Mouse (Mus musculus) forebrain, embryonic 13.5 days (tissue): ENCODE results near the gene Sgcg. TPM values are rescaled to one million over a fixed set of nuclear protein-coding genes. Genes with fewer than 3 reads are reported as not detected.

Experiments
- ATAC-seq: fragments of 200-750 bp; cut with Nextera tagmentation; 2 replicates; pipeline ENCODE4 v1.8.0; 2017
- H3K27ac ChIP-seq: fragments of 300-500 bp; sonication (generic); 2 replicates; pipeline ENCODE4 v1.5.1; 2015; ENCODE audit warnings: inconsistent platforms, mild to moderate bottlenecking, moderate library complexity
- H3K27me3 ChIP-seq: fragments of 300-500 bp; sonication (generic); 2 replicates; pipeline ENCODE4 v1.6.1; 2015; ENCODE audit warnings: mild to moderate bottlenecking, inconsistent platforms
- H3K36me3 ChIP-seq: fragments of 300-500 bp; sonication (generic); 2 replicates; pipeline ENCODE4 v1.6.1; 2015; ENCODE audit warnings: mild to moderate bottlenecking, inconsistent platforms; ENCODE audit not compliant: poor library complexity, severe bottlenecking
- H3K4me1 ChIP-seq: fragments of 300-500 bp; sonication (generic); 2 replicates; pipeline ENCODE4 v1.6.1; 2015; ENCODE audit warnings: inconsistent platforms
- H3K4me2 ChIP-seq: fragments of 300-500 bp; sonication (generic); 2 replicates; pipeline ENCODE4 v1.6.1; 2015; ENCODE audit warnings: inconsistent platforms, mild to moderate bottlenecking, moderate library complexity
- H3K4me3 ChIP-seq: fragments of 300-500 bp; sonication (generic); 2 replicates; pipeline ENCODE4 v1.5.1; 2015; ENCODE audit warnings: mild to moderate bottlenecking, inconsistent platforms
- H3K9ac ChIP-seq: fragments of 300-500 bp; sonication (generic); 2 replicates; pipeline ENCODE4 v1.6.1; 2015; ENCODE audit warnings: mild to moderate bottlenecking, inconsistent platforms
- H3K9me3 ChIP-seq: fragments of 300-500 bp; sonication (generic); replicated peaks from 2 replicates; pipeline ENCODE4 v1.6.1; 2016; ENCODE audit warnings: inconsistent platforms
- WGBS: fragments of 180-500 bp; shearing (Covaris S2); methylation state at CpG from one replicate; pipeline ENCODE4 v1.1.7; 2015; 5-methylcytosine and 5-hydroxymethylcytosine counted together
- polyA plus RNA-seq: library from polyadenylated mRNA; unstranded; fragments of >200 nt; fragmentation: Nextera tagmentation; extraction: Ambion mirVana; gene quantifications from 2 replicates; pipeline ENCODE4 v1.2.1, GENCODE M21; 2015

The Sgcg gene
- polyA plus RNA-seq, result 0.20 TPM in 1 of 2 replicates, not detected in the other

DNA sequence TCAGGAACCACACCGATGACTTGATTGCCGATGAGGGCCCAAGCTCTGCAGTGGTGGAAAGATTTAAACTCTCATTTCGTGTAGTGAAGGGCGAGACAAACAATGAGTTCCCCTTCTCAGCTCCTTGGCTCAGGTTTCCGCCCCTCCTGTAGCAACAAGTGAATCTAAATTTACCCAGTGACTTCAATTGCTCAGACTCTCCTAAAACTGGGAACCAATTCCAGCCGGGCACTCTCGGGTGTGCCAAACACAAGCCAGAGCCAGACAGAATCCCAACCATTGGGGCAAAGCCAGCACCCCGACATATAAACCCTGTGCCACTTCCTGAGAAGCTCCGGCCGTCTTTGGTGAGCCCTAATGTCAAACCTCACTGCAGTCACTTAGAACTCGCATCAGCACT lies at the start of gene Sgcg:
Sgcg (minus strand) TSS at position 139 of the 400 bp plus-strand sequence.
- H3K36me3 ChIP-seq, result no peaks in the 10 kb centered on the region
- no peak within 1 kb of the TSS for H3K4me3 ChIP-seq
- no peak for ATAC-seq
- H3K9ac ChIP-seq, result no peak within 1 kb of the TSS
- no peak within 1 kb of the TSS for H3K4me2 ChIP-seq
- WGBS, result 71% methylated on average over 11 of the region's 11 CpGs
- no peak within 1 kb of the TSS for H3K27ac ChIP-seq
- no peaks in the 10 kb centered on the region for H3K9me3 ChIP-seq
- no peaks in the 10 kb centered on the region for H3K4me1 ChIP-seq
- no peaks in the 10 kb centered on the region for H3K27me3 ChIP-seq

DNA sequence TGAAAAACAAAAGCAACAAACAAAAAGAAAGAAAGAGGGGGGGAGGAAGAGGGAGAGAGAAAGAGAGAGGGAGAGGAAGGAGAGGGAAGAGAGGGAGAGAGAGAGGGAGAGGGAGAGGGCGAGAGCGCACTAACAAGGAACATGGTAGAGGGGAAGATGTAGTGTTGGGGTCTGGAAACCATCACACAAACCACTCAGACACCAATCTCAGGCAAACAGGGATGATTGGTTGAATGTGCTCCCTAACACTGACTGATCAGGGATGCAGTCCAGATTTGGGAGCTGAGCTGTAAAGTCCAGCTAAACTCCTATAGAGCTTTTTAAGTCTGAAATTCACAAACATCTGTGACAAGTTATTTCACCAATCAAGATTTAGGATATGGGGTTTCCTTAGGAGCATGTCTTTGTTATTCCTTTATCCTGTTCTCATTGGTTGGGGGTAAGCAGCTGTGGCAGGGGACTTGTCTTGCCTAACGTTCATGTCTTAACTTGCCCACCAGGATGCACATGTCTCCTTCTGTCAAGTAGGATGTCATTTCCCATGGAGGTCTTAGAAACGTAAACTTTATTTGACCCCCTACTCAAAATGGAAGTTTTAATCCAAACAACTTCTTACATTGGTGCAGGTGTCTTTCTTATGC lies 45.8 kb upstream of the Sgcg start:
- 82% methylated on average over 4 of the region's 4 CpGs for WGBS
- Histone ChIP-seq H3K4me2 (no peak overlapping the region), H3K27ac (no peak overlapping the region)

DNA sequence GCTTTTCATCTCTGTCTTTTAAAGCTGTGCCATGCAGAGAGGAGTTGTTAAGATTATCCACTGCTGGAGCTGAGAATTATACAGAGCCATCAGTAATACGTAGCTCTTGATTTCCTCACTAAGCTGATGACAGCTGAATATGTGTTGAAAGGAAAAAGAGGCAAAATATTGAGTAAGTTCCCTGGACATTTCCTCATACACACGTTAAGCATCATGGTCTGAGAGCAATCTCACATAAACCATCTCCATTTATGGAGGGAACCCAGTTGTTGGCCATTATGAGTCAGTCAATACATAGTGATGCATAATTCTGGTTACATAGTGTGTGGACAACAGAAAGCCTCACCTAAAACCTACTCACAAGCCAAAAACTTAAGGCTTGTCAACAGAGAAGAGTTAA lies 44.1 kb upstream of the Sgcg start:
- H3K4me2 ChIP-seq, result no peak overlapping the region
- no peak overlapping the region for H3K4me3 ChIP-seq
- WGBS, result 85% methylated on average over 2 of the region's 2 CpGs
- no peaks in the 10 kb centered on the region for H3K9me3 ChIP-seq
- ATAC-seq, result no peak
- H3K4me1 ChIP-seq, result no peaks in the 10 kb centered on the region
- H3K27ac ChIP-seq, result no peak overlapping the region
- no peaks in the 10 kb centered on the region for H3K27me3 ChIP-seq
- H3K36me3 ChIP-seq, result no peaks in the 10 kb centered on the region
- H3K9ac ChIP-seq, result no peak overlapping the region

More for the DNA sequence above, 45.8 kb upstream of the Sgcg start:
- H3K27me3 ChIP-seq, result no peaks in the 10 kb centered on the region
- H3K9ac ChIP-seq, result no peak overlapping the region
- H3K4me3 ChIP-seq, result no peak overlapping the region
- no peaks in the 10 kb centered on the region for H3K4me1 ChIP-seq
- no peak for ATAC-seq
- no peaks in the 10 kb centered on the region for H3K9me3 ChIP-seq
- H3K36me3 ChIP-seq, result no peaks in the 10 kb centered on the region

- 57% methylated on average over 2 of the region's 2 CpGs for WGBS
- no peaks in the 10 kb centered on the region for H3K36me3 ChIP-seq
- H3K9me3 ChIP-seq, result no peaks in the 10 kb centered on the region
- ATAC-seq, result no peak
- H3K4me2 ChIP-seq, result no peak overlapping the region
- no peaks in the 10 kb centered on the region for H3K4me1 ChIP-seq
- no peak overlapping the region for H3K4me3 ChIP-seq
- H3K27ac ChIP-seq, result no peak overlapping the region
- no peak overlapping the region for H3K9ac ChIP-seq
- no peaks in the 10 kb centered on the region for H3K27me3 ChIP-seq
Observed at GRCm38 (mm10) chr14:61301323-61301722, 43.0 kb upstream of the Sgcg start.

DNA sequence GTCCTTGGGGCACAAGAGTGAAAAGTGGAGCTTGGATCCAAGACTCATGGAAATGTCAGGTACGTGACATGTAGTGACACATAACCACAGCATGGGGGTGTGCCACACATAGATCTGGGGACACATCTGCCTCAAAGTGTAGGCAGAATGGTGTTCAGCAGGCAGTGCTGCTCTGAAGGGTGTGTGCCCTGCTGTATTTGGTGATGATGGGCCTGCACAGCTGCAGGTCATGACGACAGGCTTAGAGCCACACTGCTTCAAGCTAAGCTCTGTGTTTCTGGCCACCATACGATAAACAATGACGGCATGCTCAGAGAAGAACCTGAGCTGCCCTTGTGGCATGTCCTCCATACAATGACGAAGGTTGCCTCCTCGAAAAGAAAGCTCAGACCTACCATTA lies 41.5 kb upstream of the Sgcg start:
- Histone ChIP-seq H3K4me1 (no peaks in the 10 kb centered on the region), H3K36me3 (no peaks in the 10 kb centered on the region), H3K27ac (no peak overlapping the region), H3K9ac (no peak overlapping the region), H3K9me3 (no peaks in the 10 kb centered on the region), H3K4me2 (no peak overlapping the region), H3K27me3 (no peaks in the 10 kb centered on the region), H3K4me3 (no peak overlapping the region)
- 91% methylated on average over 6 of the region's 6 CpGs for WGBS
- ATAC-seq, result no peak

DNA sequence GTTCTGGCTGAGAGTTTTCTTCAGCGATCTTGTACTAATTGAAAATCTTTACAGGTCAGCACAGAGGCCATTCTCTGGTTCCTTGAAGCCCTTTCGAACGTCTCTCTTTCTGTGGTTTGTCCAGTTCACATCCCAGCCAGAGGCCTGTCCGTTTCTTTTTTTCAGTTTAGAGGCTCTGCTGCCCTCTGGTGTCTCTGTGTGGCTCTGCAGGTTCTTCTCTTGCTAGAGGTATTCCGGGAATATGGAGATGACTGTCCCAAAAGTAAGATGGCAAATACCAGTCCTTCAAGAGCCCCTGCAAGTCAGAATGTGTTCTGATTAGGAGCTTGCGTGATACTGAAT lies 36.4 kb upstream of the Sgcg start:
- no peak for ATAC-seq
- Histone ChIP-seq H3K9ac (no peak overlapping the region), H3K4me3 (no peak overlapping the region), H3K27me3 (no peaks in the 10 kb centered on the region), H3K4me1 (peaks cover 10% of the 10 kb centered on the region; the same call in 1 of the 2 replicates), H3K4me2 (peak overlapping the region; percentile 27; the same call in 1 of the 2 replicates), H3K36me3 (no peaks in the 10 kb centered on the region), H3K27ac (no peak overlapping the region), H3K9me3 (no peaks in the 10 kb centered on the region)
- 18% methylated on average over 6 of the region's 6 CpGs for WGBS

GRCm38 (mm10) chr14:61293884-61294737 lies 35.8 kb upstream of the Sgcg start:
- Histone ChIP-seq H3K27ac (no peak overlapping the region), H3K27me3 (no peaks in the 10 kb centered on the region), H3K4me1 (peaks cover 10% of the 10 kb centered on the region; the same call in 1 of the 2 replicates), H3K4me2 (peak overlapping the region; percentile 27), H3K9ac (no peak overlapping the region), H3K4me3 (no peak overlapping the region), H3K36me3 (no peaks in the 10 kb centered on the region), H3K9me3 (no peaks in the 10 kb centered on the region)
- peak; percentile 50 for ATAC-seq
- 35% methylated on average over 16 of the region's 16 CpGs for WGBS

DNA sequence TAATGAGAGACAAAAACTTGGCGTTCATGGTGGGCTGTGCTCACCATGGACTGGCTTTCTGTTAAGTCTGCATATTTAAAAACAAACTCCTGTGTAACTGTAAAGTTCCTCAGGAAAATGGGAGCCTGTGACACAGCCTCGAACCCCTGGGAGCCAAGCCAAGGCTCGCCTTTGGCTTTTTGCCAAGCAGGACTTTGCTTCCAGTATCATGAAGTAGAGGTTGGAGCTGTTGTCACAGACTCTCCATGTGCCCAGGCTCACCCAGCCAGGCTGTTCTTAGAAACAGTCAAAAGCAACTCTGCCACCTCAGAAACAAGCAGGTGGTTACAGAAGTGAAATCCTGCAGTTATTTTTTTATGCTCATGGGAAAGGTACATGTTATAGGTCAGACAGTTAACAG lies 32.4 kb upstream of the Sgcg start:
- Histone ChIP-seq H3K9me3 (no peaks in the 10 kb centered on the region), H3K4me3 (no peak overlapping the region), H3K4me2 (no peak overlapping the region), H3K4me1 (peaks cover 10% of the 10 kb centered on the region; the same call in 1 of the 2 replicates), H3K9ac (no peak overlapping the region), H3K27me3 (no peaks in the 10 kb centered on the region), H3K27ac (no peak overlapping the region), H3K36me3 (no peaks in the 10 kb centered on the region)
- WGBS, result 45% methylated on average over 3 of the region's 3 CpGs
- ATAC-seq, result no peak

DNA sequence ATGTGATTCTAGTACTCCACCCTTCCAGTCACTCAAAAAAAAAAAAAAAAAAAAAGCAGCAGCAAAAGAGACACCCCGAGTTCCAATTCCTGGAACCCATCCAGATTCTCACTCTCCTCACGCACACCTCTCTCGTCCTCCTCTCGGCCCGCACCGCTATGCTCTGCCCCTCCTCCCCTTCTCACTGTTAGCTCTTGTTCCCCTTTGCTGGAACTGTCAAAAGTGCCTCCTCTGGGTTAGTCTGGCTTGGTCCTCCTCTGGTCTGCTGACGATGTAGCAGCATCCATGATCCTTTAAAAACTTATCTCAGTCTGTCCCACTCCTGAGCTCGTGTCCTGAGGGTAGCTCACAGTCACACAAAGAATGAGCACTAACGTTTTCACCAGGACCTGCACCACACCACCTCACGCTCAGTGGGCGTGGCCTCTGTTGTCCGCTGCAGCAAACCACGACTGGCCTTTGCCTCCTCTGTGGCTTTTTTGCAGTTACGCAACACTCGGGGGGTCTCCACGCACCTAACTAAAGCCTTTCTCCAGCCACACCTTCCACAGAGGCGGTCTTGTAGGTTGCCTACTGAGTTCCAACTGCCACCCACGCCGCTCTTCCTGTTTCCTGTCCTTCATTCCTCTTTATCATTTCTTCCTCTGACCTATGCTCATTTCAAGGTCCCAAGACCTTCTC lies 30.5 kb upstream of the Sgcg start:
- Histone ChIP-seq H3K27ac (no peak overlapping the region), H3K27me3 (no peaks in the 10 kb centered on the region), H3K4me3 (no peak overlapping the region), H3K36me3 (no peaks in the 10 kb centered on the region), H3K9me3 (no peaks in the 10 kb centered on the region), H3K9ac (no peak overlapping the region), H3K4me2 (no peak overlapping the region), H3K4me1 (peaks cover 2% of the 10 kb centered on the region; the same call in 1 of the 2 replicates)
- 71% methylated on average over 19 of the region's 19 CpGs for WGBS
- ATAC-seq, result no peak

DNA sequence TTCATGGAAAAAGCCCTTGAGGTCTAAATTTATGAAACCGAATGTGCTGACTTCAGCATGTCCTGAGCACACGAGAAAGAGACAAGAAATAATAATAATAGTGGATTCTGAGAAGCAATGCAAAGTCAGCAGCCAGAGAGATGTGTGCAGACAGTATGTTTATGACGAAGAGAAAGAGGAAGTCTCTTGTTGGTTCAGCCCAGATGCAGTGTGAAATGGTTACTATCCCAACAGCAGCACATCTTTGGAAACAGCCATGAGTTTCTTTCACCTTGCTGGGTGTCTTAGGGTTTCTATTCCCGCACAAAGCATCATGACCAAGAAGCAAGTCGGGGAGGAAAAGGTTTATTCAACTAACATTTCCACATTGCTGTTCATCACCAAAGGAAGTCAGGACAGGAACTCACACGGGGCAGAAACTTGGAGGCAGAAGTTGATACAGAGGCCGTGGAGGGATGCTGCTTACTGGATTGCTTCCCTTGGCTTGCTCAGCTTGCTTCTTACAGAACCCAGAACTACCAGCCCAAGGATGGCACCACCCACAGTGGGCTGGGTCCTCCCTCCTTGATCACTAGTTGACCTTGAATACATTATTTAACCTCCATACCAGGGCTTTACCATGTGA lies 20.5 kb upstream of the Sgcg start:
- 84% methylated on average over 7 of the region's 7 CpGs for WGBS
- H3K9me3 ChIP-seq, result no peaks in the 10 kb centered on the region
- peaks cover 28% of the 10 kb centered on the region for H3K27me3 ChIP-seq
- no peak overlapping the region for H3K4me2 ChIP-seq
- no peak overlapping the region for H3K9ac ChIP-seq
- no peaks in the 10 kb centered on the region for H3K36me3 ChIP-seq
- peaks cover 12% of the 10 kb centered on the region; the same call in 1 of the 2 replicates for H3K4me1 ChIP-seq
- H3K4me3 ChIP-seq, result no peak overlapping the region
- no peak for ATAC-seq
- H3K27ac ChIP-seq, result no peak overlapping the region

DNA sequence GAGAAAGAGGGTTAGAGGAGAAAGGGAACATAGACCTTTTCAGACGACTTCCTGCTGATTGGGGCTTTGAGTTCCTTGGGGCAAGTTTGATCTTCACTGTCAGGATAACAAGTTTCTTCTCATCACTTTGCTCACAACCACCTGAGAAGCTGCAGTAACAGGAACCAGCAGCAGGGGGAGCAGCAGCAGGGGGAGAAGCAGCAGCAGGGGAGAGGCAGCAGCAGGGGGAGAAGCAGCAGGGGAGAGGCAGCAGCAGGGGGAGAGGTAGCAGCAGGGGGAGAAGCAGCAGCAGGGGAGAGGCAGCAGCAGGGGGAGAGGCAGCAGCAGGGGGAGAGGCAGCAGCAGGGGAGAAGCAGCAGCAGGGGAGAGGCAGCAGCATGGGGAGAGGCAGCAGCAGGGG lies 19.0 kb upstream of the Sgcg start:
- Histone ChIP-seq H3K4me1 (peaks cover 12% of the 10 kb centered on the region; the same call in 1 of the 2 replicates), H3K4me3 (no peak overlapping the region), H3K27ac (no peak overlapping the region), H3K9ac (no peak overlapping the region), H3K36me3 (no peaks in the 10 kb centered on the region), H3K27me3 (peaks cover 32% of the 10 kb centered on the region), H3K9me3 (no peaks in the 10 kb centered on the region), H3K4me2 (no peak overlapping the region)
- WGBS, result 45% methylated on average over 1 of the region's 1 CpGs
- ATAC-seq, result no peak
